Mouse (Mus musculus): Measurements from ENCODE around the gene Ms4a10. TPM values are rescaled to one million over a fixed set of nuclear protein-coding genes. Genes with fewer than 3 reads are reported as not detected.

Ms4a10 gene
- polyA plus RNA-seq, 1 experiment from 2014 or later: not detected

DNA sequence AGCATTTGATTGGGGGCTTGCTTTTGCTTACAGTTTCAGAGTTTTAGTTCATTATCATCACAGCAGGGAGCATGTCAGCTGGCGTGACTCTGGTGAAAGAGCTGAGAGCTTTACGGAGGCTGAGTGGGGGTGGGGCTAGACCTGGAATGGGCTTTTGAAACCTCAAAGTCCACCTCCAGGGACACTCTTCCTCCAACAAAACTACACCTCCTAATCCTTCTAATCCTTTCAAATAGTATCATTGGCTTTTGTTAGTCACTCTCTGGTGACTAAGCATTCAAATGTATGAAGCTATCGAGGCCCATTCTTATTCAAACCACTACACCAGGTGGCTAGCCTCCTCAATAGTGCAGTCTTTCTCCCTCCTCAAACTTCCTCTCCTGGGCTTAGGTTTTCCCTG lies 1.8 kb downstream of the Ms4a10 start:
- no peaks in the 10 kb centered on the region for H3K27me3 ChIP-seq (replicated peaks; ENCODE audit: control insufficient read depth, insufficient read depth, low read length)
- H3K36me3 ChIP-seq (ENCODE audit: control insufficient read depth, insufficient read depth, low read length): no peaks in the 10 kb centered on the region
- WGBS: 10% methylated on average over 3 of the region's 3 CpGs
- no peak overlapping the region for H3K4me2 ChIP-seq (ENCODE audit: low read length)
- no peak for DNase-seq (ENCODE audit: low spot score)
- H3K9me3 ChIP-seq (replicated peaks; ENCODE audit: control insufficient read depth, low read length): no peaks in the 10 kb centered on the region
- no peak for ATAC-seq
- no peaks in the 10 kb centered on the region for H3K4me1 ChIP-seq (ENCODE audit: control insufficient read depth, insufficient read depth, low read length)
- no peak overlapping the region for H3K4me3 ChIP-seq (ENCODE audit: low read depth, low read length)
- H3K27ac ChIP-seq (ENCODE audit: low read depth, low read length): no peak overlapping the region
- no peak overlapping the region for H3K9ac ChIP-seq (ENCODE audit: low read length)

DNA sequence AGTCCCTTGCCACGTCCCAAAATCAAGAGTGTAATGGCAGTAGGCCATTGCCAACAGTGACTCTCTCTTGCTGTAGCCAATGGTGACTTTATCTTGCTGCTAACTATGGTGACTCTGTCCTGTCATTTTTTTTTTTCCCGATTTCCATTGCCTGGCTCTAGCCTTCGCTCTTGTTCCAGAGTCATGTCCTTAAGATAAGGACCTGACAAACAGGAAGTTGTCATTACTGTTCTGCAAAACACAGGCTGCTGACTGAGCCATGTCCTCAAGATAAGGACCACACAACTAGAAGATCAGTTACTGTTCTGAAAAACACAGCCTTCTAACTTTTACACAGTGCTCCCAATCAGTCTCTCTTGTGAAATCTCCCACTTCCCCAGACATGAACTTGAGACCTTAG lies 4.0 kb downstream of the Ms4a10 start:
- no peak overlapping the region for H3K4me3 ChIP-seq (ENCODE audit: low read depth, low read length)
- H3K4me1 ChIP-seq (ENCODE audit: control insufficient read depth, insufficient read depth, low read length): no peaks in the 10 kb centered on the region
- 81% methylated on average over 3 of the region's 3 CpGs for whole genome bisulfite sequencing
- no peak overlapping the region for H3K9ac ChIP-seq (ENCODE audit: low read length)
- H3K27me3 ChIP-seq (replicated peaks; ENCODE audit: control insufficient read depth, insufficient read depth, low read length): no peaks in the 10 kb centered on the region
- no peak overlapping the region for H3K4me2 ChIP-seq (ENCODE audit: low read length)
- no peak for DNase-seq (ENCODE audit: low spot score)
- no peak for ATAC-seq
- no peaks in the 10 kb centered on the region for H3K9me3 ChIP-seq (replicated peaks; ENCODE audit: control insufficient read depth, low read length)
- H3K36me3 ChIP-seq (ENCODE audit: control insufficient read depth, insufficient read depth, low read length): no peaks in the 10 kb centered on the region
- no peak overlapping the region for H3K27ac ChIP-seq (ENCODE audit: low read depth, low read length)

DNA sequence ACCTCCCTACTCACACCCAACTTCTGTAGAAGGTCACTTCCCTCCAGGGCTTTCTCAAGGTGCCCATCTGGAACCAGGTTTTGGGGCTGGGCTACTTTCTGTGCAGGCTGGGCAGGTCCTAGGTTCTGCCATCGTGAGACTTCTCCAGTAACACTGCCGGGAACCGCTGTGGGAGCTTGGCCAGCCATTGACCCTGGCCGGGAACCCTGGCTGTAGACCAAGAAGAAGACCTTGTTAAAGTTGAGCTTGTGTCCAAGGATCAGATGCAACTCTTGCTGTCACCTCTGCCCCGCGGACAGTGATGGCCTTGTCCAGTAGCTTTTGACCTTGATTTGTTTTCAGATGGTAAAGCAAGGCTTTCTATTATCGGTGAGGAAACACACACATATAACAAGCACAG lies 5.9 kb downstream of the Ms4a10 start:
- no peak overlapping the region for H3K4me3 ChIP-seq (ENCODE audit: low read depth, low read length)
- H3K27me3 ChIP-seq (replicated peaks; ENCODE audit: control insufficient read depth, insufficient read depth, low read length): no peaks in the 10 kb centered on the region
- H3K9me3 ChIP-seq (replicated peaks; ENCODE audit: control insufficient read depth, low read length): no peaks in the 10 kb centered on the region
- 94% methylated on average over 7 of the region's 7 CpGs for WGBS
- no peak for ATAC-seq
- no peak for DNase-seq (ENCODE audit: low spot score)
- H3K36me3 ChIP-seq (ENCODE audit: control insufficient read depth, insufficient read depth, low read length): no peaks in the 10 kb centered on the region
- H3K9ac ChIP-seq (ENCODE audit: low read length): no peak overlapping the region
- H3K4me1 ChIP-seq (ENCODE audit: control insufficient read depth, insufficient read depth, low read length): no peaks in the 10 kb centered on the region
- H3K27ac ChIP-seq (ENCODE audit: low read depth, low read length): no peak overlapping the region
- H3K4me2 ChIP-seq (ENCODE audit: low read length): no peak overlapping the region

DNA sequence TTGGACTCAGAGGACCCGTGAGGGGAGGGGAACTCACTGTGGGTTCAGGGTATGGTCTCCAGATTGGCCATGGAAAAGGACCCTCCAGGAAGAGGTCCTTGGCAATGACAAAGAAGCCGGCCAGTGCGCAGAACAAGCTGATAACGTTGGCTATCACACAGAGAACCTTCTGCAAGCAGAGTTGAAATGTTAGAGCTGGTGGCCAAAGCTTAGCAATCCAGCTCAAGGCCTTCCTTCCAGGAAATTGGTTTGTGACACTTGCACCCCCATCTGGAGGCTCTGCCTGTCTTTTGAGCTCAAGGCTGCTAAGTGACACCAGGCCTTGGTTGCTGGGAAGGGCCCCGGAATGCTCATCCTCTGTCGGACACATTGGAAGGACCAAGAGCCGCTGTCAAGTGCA lies 8.7 kb downstream of the Ms4a10 start:
- Histone ChIP-seq H3K4me3 (ENCODE audit: low read depth, low read length) (no peak overlapping the region), H3K27ac (ENCODE audit: low read depth, low read length) (no peak overlapping the region), H3K4me1 (ENCODE audit: control insufficient read depth, insufficient read depth, low read length) (no peaks in the 10 kb centered on the region), H3K9ac (ENCODE audit: low read length) (no peak overlapping the region), H3K9me3 (replicated peaks; ENCODE audit: control insufficient read depth, low read length) (no peaks in the 10 kb centered on the region), H3K27me3 (replicated peaks; ENCODE audit: control insufficient read depth, insufficient read depth, low read length) (no peaks in the 10 kb centered on the region), H3K4me2 (ENCODE audit: low read length) (no peak overlapping the region), H3K36me3 (ENCODE audit: control insufficient read depth, insufficient read depth, low read length) (no peaks in the 10 kb centered on the region)
- 93% methylated on average over 7 of the region's 7 CpGs for WGBS
- DNase-seq (ENCODE audit: low spot score) (no peak), ATAC-seq (no peak)

DNA sequence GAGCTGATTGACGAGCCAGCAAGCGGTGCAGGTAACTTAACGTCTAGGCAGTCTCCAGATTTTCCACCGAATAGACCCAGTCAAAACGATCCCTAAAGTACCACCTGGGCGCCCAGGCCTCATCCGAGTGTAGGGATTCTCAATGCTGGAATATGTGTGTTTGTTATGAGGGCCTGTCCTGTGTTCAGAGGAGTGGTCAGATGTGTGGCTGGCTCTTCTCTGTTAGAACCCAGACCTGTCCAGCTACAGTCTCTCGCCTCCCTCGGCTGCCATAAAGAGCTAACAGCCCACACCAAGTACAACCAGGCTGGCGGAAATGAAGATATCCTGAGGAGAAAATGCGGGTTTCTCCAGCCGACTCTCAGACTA lies 14.5 kb downstream of the Ms4a10 start:
- H3K4me1 ChIP-seq (ENCODE audit: control insufficient read depth, insufficient read depth, low read length): no peaks in the 10 kb centered on the region
- no peak overlapping the region for H3K4me3 ChIP-seq (ENCODE audit: low read depth, low read length)
- DNase-seq (ENCODE audit: low spot score) (no peak), ATAC-seq (no peak)
- no peaks in the 10 kb centered on the region for H3K36me3 ChIP-seq (ENCODE audit: control insufficient read depth, insufficient read depth, low read length)
- H3K9me3 ChIP-seq (replicated peaks; ENCODE audit: control insufficient read depth, low read length): no peaks in the 10 kb centered on the region
- no peak overlapping the region for H3K4me2 ChIP-seq (ENCODE audit: low read length)
- no peak overlapping the region; the same call in 1 of the 2 replicates for H3K9ac ChIP-seq (ENCODE audit: low read length)
- WGBS: 46% methylated on average over 12 of the region's 12 CpGs
- no peaks in the 10 kb centered on the region for H3K27me3 ChIP-seq (replicated peaks; ENCODE audit: control insufficient read depth, insufficient read depth, low read length)
- no peak overlapping the region for H3K27ac ChIP-seq (ENCODE audit: low read depth, low read length)

DNA sequence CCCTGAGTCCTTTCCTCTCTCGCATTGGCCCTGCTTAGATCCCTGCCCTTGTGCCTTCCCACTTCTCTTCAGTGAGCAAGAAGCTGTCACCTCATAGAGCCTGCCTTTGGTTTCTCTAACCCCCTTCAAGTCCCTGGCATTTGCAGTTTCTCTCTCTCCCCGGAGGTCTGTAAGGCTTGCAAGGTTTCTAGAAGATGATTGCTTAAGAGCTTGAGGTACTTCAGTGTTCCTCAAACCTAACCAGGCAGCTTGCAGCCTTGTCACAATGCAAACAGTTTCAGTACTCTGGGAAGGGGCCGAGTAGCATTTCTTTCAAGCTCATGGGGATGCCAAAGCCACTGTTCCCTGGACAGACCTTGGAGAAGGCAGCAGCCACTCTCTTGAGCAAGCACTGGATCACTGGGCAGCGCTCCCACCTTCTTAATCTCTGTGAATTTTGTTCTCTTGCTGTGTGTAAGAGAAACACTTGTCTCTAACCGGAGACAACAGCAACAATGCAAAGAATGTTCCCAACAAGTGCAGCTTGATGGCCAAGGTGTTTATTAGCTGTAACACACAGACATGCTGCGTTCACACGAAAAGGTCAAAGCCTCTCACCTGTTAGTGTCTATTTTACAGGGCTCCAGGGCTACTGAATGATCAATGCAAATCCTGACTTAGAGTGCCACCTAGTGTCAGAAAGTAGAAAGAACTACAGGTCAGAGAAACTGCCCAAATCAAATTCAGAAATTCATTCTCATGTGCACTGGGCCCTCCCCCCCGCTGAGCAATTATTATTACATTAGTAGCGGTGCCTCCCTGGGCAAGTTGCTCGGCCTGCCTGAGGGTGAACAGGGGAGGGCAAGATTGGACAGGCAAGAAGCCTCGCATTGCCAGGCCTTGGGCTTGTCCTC lies 15.1 kb downstream of the Ms4a10 start:
- Histone ChIP-seq H3K27ac (ENCODE audit: low read depth, low read length) (no peak overlapping the region), H3K9me3 (replicated peaks; ENCODE audit: control insufficient read depth, low read length) (no peaks in the 10 kb centered on the region), H3K4me3 (ENCODE audit: low read depth, low read length) (no peak overlapping the region), H3K36me3 (ENCODE audit: control insufficient read depth, insufficient read depth, low read length) (no peaks in the 10 kb centered on the region), H3K27me3 (replicated peaks; ENCODE audit: control insufficient read depth, insufficient read depth, low read length) (no peaks in the 10 kb centered on the region), H3K4me1 (ENCODE audit: control insufficient read depth, insufficient read depth, low read length) (no peaks in the 10 kb centered on the region), H3K9ac (ENCODE audit: low read length) (no peak overlapping the region; the same call in 1 of the 2 replicates), H3K4me2 (ENCODE audit: low read length) (no peak overlapping the region)
- ATAC-seq (peak; percentile 77), DNase-seq (ENCODE audit: low spot score) (peak; percentile 85)
- WGBS: 33% methylated on average over 11 of the region's 11 CpGs

DNA sequence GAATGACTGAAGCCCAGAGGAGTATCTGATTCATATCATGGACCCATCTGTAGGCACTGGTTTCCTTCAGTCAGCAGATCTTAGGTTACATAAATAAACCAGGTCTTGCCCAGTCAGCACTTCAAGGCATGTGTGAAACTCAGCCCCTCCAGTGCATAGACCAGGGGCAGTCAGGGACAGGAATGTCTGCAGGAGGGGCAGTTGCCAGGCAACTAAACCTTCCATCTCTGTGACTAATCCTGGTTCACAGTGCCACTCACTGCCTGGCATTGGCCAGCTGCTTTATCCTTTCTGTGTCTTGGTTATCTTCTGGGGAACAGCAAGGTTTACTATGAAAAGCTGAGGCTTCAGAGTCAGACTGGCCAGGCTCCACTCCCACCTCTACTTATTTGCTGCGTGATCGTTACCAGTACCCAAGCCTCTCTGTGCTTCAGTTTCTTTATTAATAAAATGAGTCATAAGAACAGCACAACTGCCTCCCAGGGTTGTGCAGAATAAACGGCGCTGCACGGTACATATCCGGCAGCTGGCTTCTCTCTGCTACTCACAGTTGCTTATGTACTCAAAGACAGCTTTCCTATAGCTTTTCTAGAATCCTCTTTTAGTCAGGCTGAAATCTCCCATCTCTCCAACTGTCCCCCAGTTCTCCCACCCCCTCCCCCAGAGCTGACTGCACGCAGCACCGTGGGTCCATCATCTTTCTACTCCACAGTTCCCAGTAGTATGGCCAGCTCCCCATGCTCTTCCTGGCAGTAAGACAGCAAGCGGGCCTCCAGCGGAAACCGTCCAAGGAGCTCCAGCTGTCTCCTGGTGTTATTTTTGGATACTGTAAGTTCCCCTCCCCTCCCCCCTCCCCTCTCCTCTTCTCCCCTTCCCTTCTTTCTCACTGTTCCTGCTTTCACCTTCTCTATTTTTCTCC lies 22.2 kb downstream of the Ms4a10 start:
- DNase-seq (ENCODE audit: low spot score) (no peak), ATAC-seq (no peak)
- Histone ChIP-seq H3K9ac (ENCODE audit: low read length) (no peak overlapping the region), H3K27ac (ENCODE audit: low read depth, low read length) (no peak overlapping the region), H3K27me3 (replicated peaks; ENCODE audit: control insufficient read depth, insufficient read depth, low read length) (no peaks in the 10 kb centered on the region), H3K4me2 (ENCODE audit: low read length) (no peak overlapping the region), H3K4me3 (ENCODE audit: low read depth, low read length) (no peak overlapping the region), H3K4me1 (ENCODE audit: control insufficient read depth, insufficient read depth, low read length) (peaks cover 16% of the 10 kb centered on the region), H3K36me3 (ENCODE audit: control insufficient read depth, insufficient read depth, low read length) (no peaks in the 10 kb centered on the region), H3K9me3 (replicated peaks; ENCODE audit: control insufficient read depth, low read length) (no peaks in the 10 kb centered on the region)
- 75% methylated on average over 11 of the region's 11 CpGs for WGBS

DNA sequence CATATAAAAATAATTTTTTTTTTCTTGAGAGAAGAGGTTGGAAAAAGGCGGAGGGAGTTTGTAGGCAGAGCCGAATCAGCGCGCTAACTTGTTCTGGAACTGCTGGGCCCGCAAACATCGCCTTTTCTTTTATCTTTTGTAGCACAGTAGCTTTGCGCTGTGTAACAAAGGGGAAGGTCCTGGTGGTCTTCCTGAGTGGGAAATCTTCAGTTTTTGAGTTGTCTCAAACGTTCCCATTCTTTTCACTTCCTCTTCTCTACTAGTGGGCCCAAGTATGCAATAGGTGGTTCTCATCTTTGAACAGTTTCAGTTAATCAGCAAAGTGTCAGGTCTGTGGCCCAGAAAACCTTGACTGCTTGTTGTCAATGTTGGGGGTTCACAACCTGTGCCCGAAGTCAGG lies 24.9 kb downstream of the Ms4a10 start:
- peak; percentile 11 for ATAC-seq

More for the DNA sequence above, 24.9 kb downstream of the Ms4a10 start:
- peaks cover 19% of the 10 kb centered on the region for H3K4me1 ChIP-seq (ENCODE audit: control insufficient read depth, insufficient read depth, low read length)
- WGBS: 26% methylated on average over 9 of the region's 9 CpGs
- H3K4me2 ChIP-seq (ENCODE audit: low read length): peak overlapping the region; percentile 98
- no peaks in the 10 kb centered on the region for H3K27me3 ChIP-seq (replicated peaks; ENCODE audit: control insufficient read depth, insufficient read depth, low read length)
- peak overlapping the region; percentile 47; the same call in 1 of the 2 replicates for H3K9ac ChIP-seq (ENCODE audit: low read length)
- H3K4me3 ChIP-seq (ENCODE audit: low read depth, low read length): peak overlapping the region; percentile 55
- 0 out of 2 replicates have a peak overlapping the region, but pooled peaks have one; percentile 39 for H3K27ac ChIP-seq (ENCODE audit: low read depth, low read length)
- peaks cover 8% of the 10 kb centered on the region for H3K36me3 ChIP-seq (ENCODE audit: control insufficient read depth, insufficient read depth, low read length)
- DNase-seq (ENCODE audit: low spot score): no peak
- H3K9me3 ChIP-seq (replicated peaks; ENCODE audit: control insufficient read depth, low read length): no peaks in the 10 kb centered on the region

Measured in forebrain, embryonic 14.5 days (tissue).